Mouse (Mus musculus) kidney, embryonic 15.5 days (tissue): ENCODE data around the gene Borcs8. TPM values are rescaled to one million over a fixed set of nuclear protein-coding genes. Genes with fewer than 3 reads are reported as not detected.

Source experiments
- ATAC-seq: fragments of 200-750 bp; cut with Nextera tagmentation; replicated peaks from 2 replicates; pipeline ENCODE4 v1.8.0; 2017; ENCODE audit warnings: moderate TSS enrichment; ENCODE audit not compliant: low FRiP score
- H3K27ac ChIP-seq: fragments of 300-500 bp; sonication (generic); 2 replicates; pipeline ENCODE4 v1.5.1; 2015; ENCODE audit warnings: mild to moderate bottlenecking, inconsistent platforms
- H3K27me3 ChIP-seq: fragments of 300-500 bp; sonication (generic); 2 replicates; pipeline ENCODE4 v1.6.1; 2015; ENCODE audit warnings: inconsistent platforms
- H3K36me3 ChIP-seq: fragments of 300-500 bp; sonication (generic); 2 replicates; pipeline ENCODE4 v1.6.1; 2015; ENCODE audit warnings: inconsistent platforms
- H3K4me1 ChIP-seq: fragments of 300-500 bp; sonication (generic); 2 replicates; pipeline ENCODE4 v1.6.1; 2015; ENCODE audit warnings: inconsistent platforms
- H3K4me2 ChIP-seq: fragments of 300-500 bp; sonication (generic); 2 replicates; pipeline ENCODE4 v1.6.1; 2015; ENCODE audit warnings: moderate library complexity, mild to moderate bottlenecking, inconsistent platforms
- H3K4me3 ChIP-seq: fragments of 300-500 bp; sonication (generic); replicated peaks from 2 replicates; pipeline ENCODE4 v1.5.1; 2015; ENCODE audit warnings: mild to moderate bottlenecking, inconsistent platforms
- H3K9ac ChIP-seq: fragments of 300-500 bp; sonication (generic); 2 replicates; pipeline ENCODE4 v1.6.1; 2015; ENCODE audit warnings: mild to moderate bottlenecking, inconsistent platforms
- H3K9me3 ChIP-seq: fragments of 300-500 bp; sonication (generic); replicated peaks from 2 replicates; pipeline ENCODE4 v1.6.1; 2016; ENCODE audit warnings: inconsistent platforms
- WGBS: fragments of 180-500 bp; shearing (Covaris S2); methylation state at CpG from one replicate; pipeline ENCODE4 v1.1.7; 2015; ENCODE audit warnings: mixed read lengths; 5-methylcytosine and 5-hydroxymethylcytosine counted together
- microRNA-seq: library from miRNA; unstranded; fragments of <30 nt; microRNA quantifications from one replicate; pipeline ENCODE4, GENCODE M21; 2016
- polyA plus RNA-seq: library from polyadenylated mRNA; unstranded; fragments of >200 nt; fragmentation: Nextera tagmentation; extraction: Ambion mirVana; gene quantifications from 2 replicates; pipeline ENCODE4 v1.2.1, GENCODE M21; 2015

Gene Borcs8
- polyA plus RNA-seq, 1 experiment from 2014 or later, result 47.8 TPM

DNA sequence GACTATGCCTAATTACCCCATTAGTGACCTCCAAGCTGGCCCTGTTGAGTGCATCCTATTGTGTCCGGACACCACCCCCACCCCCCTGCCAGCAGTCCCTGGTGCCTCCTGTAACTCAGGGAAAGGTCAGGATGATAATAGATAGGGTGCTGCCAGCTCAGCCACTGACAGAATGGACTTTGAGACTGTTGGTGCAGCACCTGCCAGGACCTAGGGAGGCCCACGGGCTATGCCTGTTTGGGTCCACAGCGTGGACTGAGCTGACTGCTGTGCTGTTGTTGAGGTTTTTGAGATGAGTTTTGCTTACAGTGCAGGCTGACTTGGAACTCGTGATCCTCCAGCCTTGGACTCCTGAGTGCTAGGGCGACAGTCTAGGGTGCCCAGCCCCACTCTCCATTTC lies 53.9 kb downstream of the Borcs8 start:
- Histone ChIP-seq H3K9ac (no peak overlapping the region), H3K36me3 (no peaks in the 10 kb centered on the region), H3K27ac (no peak overlapping the region), H3K4me1 (no peaks in the 10 kb centered on the region), H3K4me2 (no peak overlapping the region), H3K4me3 (no peak overlapping the region), H3K9me3 (no peaks in the 10 kb centered on the region), H3K27me3 (no peaks in the 10 kb centered on the region)
- WGBS, result 66% methylated on average over 5 of the region's 5 CpGs
- no peak for ATAC-seq

DNA sequence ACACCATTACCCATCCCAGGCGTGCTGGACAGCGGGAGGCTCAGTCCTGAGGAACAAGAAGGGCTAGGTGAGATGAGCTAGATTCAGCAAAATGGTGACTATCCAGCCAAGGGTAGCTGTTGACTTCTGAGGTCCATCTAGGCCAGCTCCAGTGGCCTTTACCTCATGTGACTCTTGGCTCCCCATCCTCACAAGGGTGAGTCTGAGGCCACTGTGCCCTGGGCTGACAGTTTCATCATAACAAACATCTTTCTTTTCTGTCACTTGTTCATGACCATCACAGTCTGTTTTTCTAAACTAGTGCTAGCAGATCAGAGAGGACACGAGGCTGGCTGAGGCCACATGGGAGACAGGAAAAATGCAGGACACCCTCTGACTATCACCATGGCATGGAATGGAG lies 54.9 kb downstream of the Borcs8 start:
- H3K4me3 ChIP-seq, result no peak overlapping the region
- no peak for ATAC-seq
- no peaks in the 10 kb centered on the region for H3K36me3 ChIP-seq
- H3K4me2 ChIP-seq, result no peak overlapping the region
- no peak overlapping the region for H3K9ac ChIP-seq
- H3K9me3 ChIP-seq, result no peaks in the 10 kb centered on the region
- WGBS, result 78% methylated on average over 3 of the region's 3 CpGs
- no peaks in the 10 kb centered on the region for H3K4me1 ChIP-seq
- H3K27ac ChIP-seq, result no peak overlapping the region
- no peaks in the 10 kb centered on the region for H3K27me3 ChIP-seq

DNA sequence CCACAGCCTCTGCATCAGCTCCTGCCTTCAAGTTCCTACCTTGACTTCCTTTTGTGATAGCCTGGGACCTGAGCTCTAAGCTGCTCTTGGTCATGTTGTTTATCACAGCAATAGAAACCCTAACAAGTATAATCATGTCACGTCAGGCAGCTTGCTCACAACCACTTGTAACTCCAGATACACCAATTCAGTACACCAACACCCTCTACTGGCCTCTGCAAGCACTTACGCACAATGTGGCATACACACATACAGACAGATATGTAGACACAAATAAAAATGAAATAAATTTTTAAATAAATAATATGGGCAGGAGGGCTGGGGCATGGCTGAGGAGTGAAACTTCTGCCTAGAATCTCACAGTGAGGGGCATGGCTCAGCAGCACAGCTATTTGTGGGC lies 56.5 kb downstream of the Borcs8 start:
- no peak for ATAC-seq
- H3K9me3 ChIP-seq, result no peaks in the 10 kb centered on the region
- H3K4me1 ChIP-seq, result peaks cover 6% of the 10 kb centered on the region; the same call in 1 of the 2 replicates
- no peak overlapping the region for H3K4me3 ChIP-seq
- no peaks in the 10 kb centered on the region for H3K36me3 ChIP-seq
- H3K9ac ChIP-seq, result no peak overlapping the region
- no peaks in the 10 kb centered on the region for H3K27me3 ChIP-seq
- H3K4me2 ChIP-seq, result no peak overlapping the region
- 73% methylated on average over 2 of the region's 2 CpGs for WGBS
- no peak overlapping the region for H3K27ac ChIP-seq

Small RNA genes within 50 kb of the gene (microRNA-seq; reads per million reads assigned to microRNA genes)
- gene Mir7066, result not detected

Other genes starting within 250 kb of the Borcs8 start
- gene Tssk6, start 237.3 kb upstream of the Borcs8 start, polyA plus RNA-seq, result 3.4 and 4.6 TPM in 2 replicates
- 205 and 210 TPM in 2 replicates for gene Ndufa13, start 236.9 kb upstream of the Borcs8 start, polyA plus RNA-seq
- gene Yjefn3, start 236.8 kb upstream of the Borcs8 start, polyA plus RNA-seq, result 4.5 and 5.2 TPM in 2 replicates
- 40.0 and 42.2 TPM in 2 replicates for gene Gatad2a, start 143.1 kb upstream of the Borcs8 start, polyA plus RNA-seq
- gene Mau2, start 96.8 kb upstream of the Borcs8 start, polyA plus RNA-seq, result 51.7 and 55.7 TPM in 2 replicates
- gene Sugp1, start 96.7 kb upstream of the Borcs8 start, polyA plus RNA-seq, result 44.1 and 48.7 TPM in 2 replicates
- 1.0 TPM in 2 replicates for gene Tm6sf2, start 66.6 kb upstream of the Borcs8 start, polyA plus RNA-seq
- 0.35 TPM in 1 of 2 replicates, not detected in the other for gene Hapln4, start 56.0 kb upstream of the Borcs8 start, polyA plus RNA-seq
- gene Ncan, start 18.6 kb upstream of the Borcs8 start, polyA plus RNA-seq, result 0.32 and 0.64 TPM in 2 replicates
- gene Nr2c2ap, start 8.2 kb upstream of the Borcs8 start, polyA plus RNA-seq, result 31.4 and 34.8 TPM in 2 replicates
- 18.3 and 22.7 TPM in 2 replicates for gene Rfxank, start 345 bp upstream of the Borcs8 start, polyA plus RNA-seq
- gene Mef2b, start 212 bp downstream of the Borcs8 start, polyA plus RNA-seq, result 0.17 and 0.29 TPM in 2 replicates
- 71.8 and 76.3 TPM in 2 replicates for gene Tmem161a, start 32.9 kb downstream of the Borcs8 start, polyA plus RNA-seq
- gene Slc25a42, start 72.8 kb downstream of the Borcs8 start, polyA plus RNA-seq, result 4.8 and 5.1 TPM in 2 replicates
- 29.6 and 31.6 TPM in 2 replicates for gene Sugp2, start 94.7 kb downstream of the Borcs8 start, polyA plus RNA-seq
- gene Armc6, start 95.0 kb downstream of the Borcs8 start, polyA plus RNA-seq, result 28.8 and 31.0 TPM in 2 replicates
- 69.5 and 79.9 TPM in 2 replicates for gene Homer3, start 143.3 kb downstream of the Borcs8 start, polyA plus RNA-seq
- gene Ddx49, start 163.0 kb downstream of the Borcs8 start, polyA plus RNA-seq, result 45.1 and 49.0 TPM in 2 replicates
- 320 and 327 TPM in 2 replicates for gene Cope, start 163.0 kb downstream of the Borcs8 start, polyA plus RNA-seq
- gene Cers1, start 176.3 kb downstream of the Borcs8 start, polyA plus RNA-seq, result 2.6 and 4.0 TPM in 2 replicates
- gene Gdf1, start 190.3 kb downstream of the Borcs8 start, polyA plus RNA-seq, result 5.2 and 6.2 TPM in 2 replicates
- 17.1 and 17.2 TPM in 2 replicates for gene Upf1, start 213.8 kb downstream of the Borcs8 start, polyA plus RNA-seq
- gene Comp, start 234.1 kb downstream of the Borcs8 start, polyA plus RNA-seq, result 0.40 and 1.5 TPM in 2 replicates